Mouse (Mus musculus) WW6 (cell line): Measurements from ENCODE around the gene Abhd16b.
"Not testable (repeated sequence)": the region's sequence is repeated elsewhere in the genome, so short reads cannot be mapped to it uniquely, and the experiment has no call there.

Source experiments
- DNase-seq: peaks from one replicate; pipeline ENCODE4 v3.0.0-alpha.2; 2013; ENCODE audit warnings: low read depth, low spot score

Abhd16b gene

DNA sequence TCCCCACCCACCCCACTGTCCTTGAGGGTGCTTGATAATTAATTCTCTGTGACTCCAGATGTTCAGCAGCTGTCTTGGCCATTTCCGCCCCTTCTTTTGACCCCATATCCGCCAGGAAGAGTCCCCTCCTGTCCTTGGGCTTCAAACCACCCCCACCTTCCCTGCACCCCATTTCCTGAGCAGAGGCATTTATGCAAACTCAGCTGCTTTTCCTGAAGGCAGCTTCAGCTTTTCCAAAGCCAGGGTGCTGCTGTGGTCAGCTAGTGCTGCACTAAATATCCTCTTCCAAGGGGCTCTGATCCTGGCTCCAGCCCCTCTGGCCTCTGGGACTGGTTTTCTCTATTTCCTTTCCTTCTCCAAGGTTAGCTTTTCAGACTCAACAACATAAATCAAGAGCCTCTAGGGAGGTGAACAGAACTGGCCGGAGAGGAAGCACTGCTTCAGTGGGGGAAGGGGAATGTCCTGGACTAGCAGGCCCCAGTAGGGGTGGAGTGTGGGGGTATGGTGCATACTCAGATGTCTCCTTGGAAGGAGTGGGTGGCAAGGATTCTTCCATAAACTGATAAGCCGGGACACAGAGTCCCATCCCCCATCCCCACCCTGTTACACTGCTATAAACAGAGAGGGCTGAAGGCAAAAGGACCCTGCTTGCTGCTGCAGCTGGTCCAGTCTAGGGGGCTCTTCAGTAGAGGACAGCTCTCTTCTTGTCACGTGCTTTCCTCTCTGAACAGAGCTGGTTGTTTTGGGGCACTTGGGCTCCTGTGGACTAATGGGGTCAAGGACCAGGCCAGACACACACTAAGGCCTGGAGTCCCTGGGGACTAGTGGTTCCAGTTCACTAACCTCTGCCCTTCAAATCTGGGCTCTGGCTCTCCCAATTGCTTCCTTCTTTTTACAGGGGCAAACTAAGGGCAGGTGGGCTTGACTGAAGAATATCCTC is 5.4 kb upstream of the Abhd16b start:
- DNase-seq: no peak

- DNase-seq: peak; percentile 55
Measured at GRCm38 (mm10) chr2:181491432-181492205, 1.4 kb upstream of the Abhd16b start.

- no peak for DNase-seq
Measured at GRCm38 (mm10) chr2:181492206-181492605, 800 bp upstream of the Abhd16b start.

- no peak for DNase-seq
Measured at GRCm38 (mm10) chr2:181494266-181494945, 1.4 kb downstream of the Abhd16b start.

DNA sequence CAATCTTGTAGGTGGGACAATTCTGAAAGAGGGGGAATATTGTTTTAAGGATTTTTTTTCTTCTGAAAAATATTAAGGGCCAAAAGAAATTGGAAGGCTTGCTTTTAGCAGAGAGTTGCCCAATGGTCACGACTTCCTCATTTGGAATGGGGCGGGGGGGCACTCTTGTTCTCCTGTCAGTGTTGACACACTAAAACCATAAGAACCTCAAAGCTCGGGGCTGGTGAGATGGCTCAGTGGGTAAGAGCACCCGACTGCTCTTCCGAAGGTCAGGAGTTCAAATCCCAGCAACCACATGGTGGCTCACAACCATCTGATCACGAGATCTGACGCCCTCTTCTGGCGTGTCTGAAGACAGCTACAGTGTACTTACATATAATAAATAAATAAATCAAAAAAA is 2.8 kb downstream of the Abhd16b start:
- not testable (repeated sequence) for DNase-seq

GRCm38 (mm10) chr2:181496281-181496680 is 3.3 kb downstream of the Abhd16b start:
- no peak for DNase-seq

DNA sequence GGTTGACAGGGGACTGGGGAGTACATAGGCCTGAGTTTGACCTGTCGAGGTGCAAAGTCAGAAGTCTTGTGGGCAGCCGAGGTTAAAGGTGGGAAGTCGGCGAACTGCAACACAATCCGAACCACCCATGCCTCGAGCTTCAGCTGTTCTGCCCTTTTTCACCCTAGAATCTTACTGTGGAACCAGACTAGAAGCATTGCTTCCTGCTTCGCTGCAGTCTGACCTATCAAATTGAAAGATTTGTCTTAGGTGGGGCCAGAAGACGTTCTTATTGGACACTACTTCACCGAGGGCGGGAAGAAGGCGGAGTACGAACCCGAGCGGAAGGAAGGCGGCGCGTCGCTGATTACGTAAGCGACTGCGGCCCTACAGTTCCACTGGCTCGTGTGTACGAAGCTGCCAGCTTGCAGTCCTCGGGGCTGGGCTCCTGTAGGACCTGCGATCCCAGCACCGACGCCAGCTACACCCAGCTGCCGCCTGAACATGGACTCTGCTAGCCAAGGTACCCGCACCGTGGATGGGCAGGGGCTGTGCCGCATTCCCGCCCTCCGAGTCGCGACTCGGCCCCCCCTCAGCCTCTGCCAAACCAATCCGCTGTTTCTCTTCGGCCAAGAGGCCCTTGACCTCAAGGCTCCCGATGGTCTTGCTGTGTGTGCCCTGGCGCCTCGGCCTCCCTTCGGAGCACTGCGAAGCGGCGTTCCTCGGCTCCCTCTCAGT is 4.0 kb downstream of the Abhd16b start, which contains the start of gene Tpd52l2:
TSS of gene Tpd52l2 (plus strand) at position 312 of the 717 bp plus-strand sequence.
- peak; percentile 95 for DNase-seq

DNA sequence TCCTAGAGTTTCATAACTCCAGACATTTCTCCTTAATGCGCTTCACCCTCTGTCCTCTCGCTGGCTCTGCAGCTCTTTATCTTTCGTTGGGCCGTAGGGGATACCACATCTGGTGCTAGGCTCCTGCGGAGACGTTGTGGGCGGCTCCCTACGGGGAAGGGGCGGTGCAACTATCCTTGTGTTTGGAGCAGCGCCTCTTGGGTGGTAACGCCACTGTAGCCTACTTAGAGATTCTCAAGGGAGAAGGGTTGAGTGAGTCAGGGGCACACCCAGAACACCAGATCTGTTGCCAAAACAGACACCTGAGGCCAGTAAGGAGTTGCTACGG is 4.5 kb downstream of the Abhd16b start:
- DNase-seq: peak; percentile 66

- no peak for DNase-seq
Measured at GRCm38 (mm10) chr2:181498644-181499043, 5.6 kb downstream of the Abhd16b start.

GRCm38 (mm10) chr2:181509191-181509590 is 16.2 kb downstream of the Abhd16b start:
- DNase-seq: no peak

DNA sequence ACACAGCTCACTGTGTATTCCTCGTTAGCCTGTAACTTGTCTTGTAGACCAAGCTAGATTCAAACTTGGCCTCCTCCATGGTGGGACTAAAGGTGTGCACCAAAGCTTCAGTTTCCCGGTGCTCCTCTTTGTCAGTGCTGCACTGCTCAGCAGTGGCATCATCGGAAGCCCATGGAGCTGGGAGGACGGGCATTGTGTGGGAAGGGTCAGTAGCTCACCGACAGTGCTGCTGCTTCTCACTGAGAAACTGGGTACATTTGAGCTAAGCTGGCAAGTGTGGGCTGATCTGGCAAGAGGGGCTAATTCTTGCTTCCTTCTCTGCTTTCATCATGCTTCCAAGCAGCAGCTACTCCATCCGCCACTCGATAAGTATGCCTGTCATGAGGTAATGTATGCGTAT is 18.2 kb downstream of the Abhd16b start:
- no peak for DNase-seq

DNA sequence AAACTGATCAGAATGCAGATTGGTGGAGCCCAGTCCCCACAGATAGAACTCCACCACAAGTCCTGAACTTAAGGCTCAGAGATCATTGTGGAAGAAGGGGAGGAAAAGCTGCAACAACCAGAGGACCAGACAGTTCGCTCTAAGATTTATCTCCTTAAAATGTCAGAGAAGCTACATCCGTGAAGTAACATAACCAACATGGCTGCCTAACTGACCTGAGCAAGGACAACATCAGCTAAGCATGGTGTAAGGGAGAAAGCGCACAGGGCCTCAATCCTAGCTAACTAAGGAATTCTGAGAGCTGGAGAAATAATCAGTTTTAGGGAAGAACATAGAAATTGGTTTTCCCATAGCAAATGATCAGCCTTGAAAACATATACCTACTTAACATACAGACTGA is 26.2 kb downstream of the Abhd16b start:
- no peak for DNase-seq

- peak; percentile 90 for DNase-seq
Measured at GRCm38 (mm10) chr2:181520118-181520935, 27.3 kb downstream of the Abhd16b start, which contains the start of gene Dnajc5. Gene Dnajc5 (plus strand): TSS chr2:181520485.

DNA sequence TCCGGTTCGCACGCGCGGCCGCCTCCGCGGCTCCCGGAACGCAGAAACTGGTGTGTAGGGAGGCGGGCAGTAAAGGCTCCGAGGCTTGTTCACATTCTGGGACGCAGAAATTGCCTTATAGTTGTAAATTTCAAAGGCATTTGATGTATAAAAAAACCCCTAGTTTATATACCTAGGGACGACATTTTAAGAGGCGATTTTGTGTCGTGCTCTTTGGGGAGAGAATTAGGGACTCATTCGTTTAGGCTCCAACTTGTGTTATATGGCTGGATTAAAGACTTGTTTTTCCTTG is 27.9 kb downstream of the Abhd16b start:
- DNase-seq: no peak

DNA sequence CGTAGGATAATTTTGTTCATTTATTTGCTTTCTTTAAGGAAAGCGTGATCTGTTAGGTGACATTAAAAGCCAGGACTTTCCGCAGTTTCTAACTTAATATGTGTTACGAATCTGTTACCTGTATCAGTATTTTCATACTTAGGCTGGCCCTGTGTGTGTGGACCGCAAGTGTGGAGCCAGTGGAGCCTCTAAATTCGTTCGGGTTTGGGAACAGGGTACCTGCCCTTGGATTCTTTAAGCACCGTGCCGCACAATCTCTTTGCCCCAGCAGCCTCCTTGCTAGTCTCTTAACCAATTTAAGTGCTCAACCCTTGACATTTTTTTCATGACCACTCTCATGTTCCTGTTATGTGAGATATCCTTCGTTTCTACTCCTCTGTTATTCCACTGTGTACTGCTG is 28.5 kb downstream of the Abhd16b start:
- DNase-seq: no peak

GRCm38 (mm10) chr2:181522811-181523210 is 29.8 kb downstream of the Abhd16b start:
- no peak for DNase-seq

DNA sequence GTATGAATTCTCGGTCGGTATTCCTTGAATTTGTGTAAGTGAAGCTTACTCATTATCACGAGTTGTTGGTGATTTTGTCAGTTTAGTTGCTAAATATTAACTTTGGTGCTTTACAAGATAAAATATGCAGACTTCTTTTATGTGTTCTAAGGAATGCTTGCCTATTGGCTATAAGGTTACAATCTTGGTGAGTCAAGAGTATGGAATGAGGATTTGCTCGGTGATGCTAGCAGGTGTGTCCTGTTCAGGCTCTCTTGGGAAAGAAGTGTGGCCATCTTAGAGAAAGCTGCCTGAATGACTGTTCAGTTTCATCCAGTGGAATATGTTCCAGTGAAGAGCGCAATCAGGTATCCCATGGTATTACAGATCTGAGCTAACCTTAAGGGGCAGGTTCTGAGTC is 32.5 kb downstream of the Abhd16b start:
- DNase-seq: no peak

- DNase-seq: no peak
Measured at GRCm38 (mm10) chr2:181529076-181529475, 36.1 kb downstream of the Abhd16b start.

GRCm38 (mm10) chr2:181532589-181532988 is 39.6 kb downstream of the Abhd16b start:
- DNase-seq: no peak

GRCm38 (mm10) chr2:181536410-181536809 is 43.4 kb downstream of the Abhd16b start:
- DNase-seq: no peak
